Mouse (Mus musculus): ENCODE results near the gene Fbxo44. TPM values are rescaled to one million over a fixed set of nuclear protein-coding genes. Genes with fewer than 3 reads are reported as not detected.

Gene Fbxo44
- polyA plus RNA-seq, 1 experiment from 2014 or later = 6.5 TPM

GRCm38 (mm10) chr4:148158436-148159348 is 1.6 kb downstream of the Fbxo44 start:
- Histone ChIP-seq H3K36me3 (ENCODE audit: control insufficient read depth, insufficient read depth, low read length) (no peaks in the 10 kb centered on the region), H3K9ac (ENCODE audit: low read length) (peak overlapping the region; percentile 79), H3K4me1 (ENCODE audit: control insufficient read depth, insufficient read depth, low read length) (peaks cover 5% of the 10 kb centered on the region; the same call in 1 of the 2 replicates), H3K9me3 (replicated peaks; ENCODE audit: control insufficient read depth, low read length) (no peaks in the 10 kb centered on the region), H3K27ac (ENCODE audit: low read length) (no peak overlapping the region), H3K27me3 (ENCODE audit: control insufficient read depth, insufficient read depth, low read length) (peaks cover 34% of the 10 kb centered on the region), H3K4me3 (replicated peaks; ENCODE audit: low read length) (peak overlapping the region; percentile 65), H3K4me2 (ENCODE audit: low read depth, low read length) (peak overlapping the region; percentile 99)
- WGBS = 37% methylated on average over 27 of the region's 27 CpGs
- ATAC-seq (ENCODE audit: insufficient read depth, low FRiP score) = no peak

GRCm38 (mm10) chr4:148154982-148155381 is 5.3 kb downstream of the Fbxo44 start:
- WGBS = 60% methylated on average over 3 of the region's 3 CpGs
- no peak overlapping the region for H3K4me2 ChIP-seq (ENCODE audit: low read depth, low read length)
- H3K9ac ChIP-seq (ENCODE audit: low read length) = no peak overlapping the region
- no peak for ATAC-seq (ENCODE audit: insufficient read depth, low FRiP score)
- no peak overlapping the region for H3K27ac ChIP-seq (ENCODE audit: low read length)
- no peaks in the 10 kb centered on the region; the same call in 1 of the 2 replicates for H3K27me3 ChIP-seq (ENCODE audit: control insufficient read depth, insufficient read depth, low read length)
- no peak overlapping the region for H3K4me3 ChIP-seq (replicated peaks; ENCODE audit: low read length)
- H3K9me3 ChIP-seq (replicated peaks; ENCODE audit: control insufficient read depth, low read length) = no peaks in the 10 kb centered on the region
- H3K36me3 ChIP-seq (ENCODE audit: control insufficient read depth, insufficient read depth, low read length) = no peaks in the 10 kb centered on the region
- peaks cover 5% of the 10 kb centered on the region; the same call in 1 of the 2 replicates for H3K4me1 ChIP-seq (ENCODE audit: control insufficient read depth, insufficient read depth, low read length)

GRCm38 (mm10) chr4:148154006-148154405 is 6.3 kb downstream of the Fbxo44 start:
- no peaks in the 10 kb centered on the region for H3K27me3 ChIP-seq (ENCODE audit: control insufficient read depth, insufficient read depth, low read length)
- no peak overlapping the region for H3K4me3 ChIP-seq (replicated peaks; ENCODE audit: low read length)
- H3K9me3 ChIP-seq (replicated peaks; ENCODE audit: control insufficient read depth, low read length) = no peaks in the 10 kb centered on the region
- H3K4me1 ChIP-seq (ENCODE audit: control insufficient read depth, insufficient read depth, low read length) = peaks cover 2% of the 10 kb centered on the region; the same call in 1 of the 2 replicates
- ATAC-seq (ENCODE audit: insufficient read depth, low FRiP score) = no peak
- H3K27ac ChIP-seq (ENCODE audit: low read length) = no peak overlapping the region
- 91% methylated on average over 4 of the region's 4 CpGs for WGBS
- no peaks in the 10 kb centered on the region for H3K36me3 ChIP-seq (ENCODE audit: control insufficient read depth, insufficient read depth, low read length)
- H3K4me2 ChIP-seq (ENCODE audit: low read depth, low read length) = no peak overlapping the region
- no peak overlapping the region for H3K9ac ChIP-seq (ENCODE audit: low read length)

- H3K4me1 ChIP-seq (ENCODE audit: control insufficient read depth, insufficient read depth, low read length) = no peaks in the 10 kb centered on the region
- no peak overlapping the region for H3K4me2 ChIP-seq (ENCODE audit: low read depth, low read length)
- H3K36me3 ChIP-seq (ENCODE audit: control insufficient read depth, insufficient read depth, low read length) = no peaks in the 10 kb centered on the region
- 0 out of 2 replicates have a peak overlapping the region, but pooled peaks have one; percentile 33 for H3K9ac ChIP-seq (ENCODE audit: low read length)
- no peaks in the 10 kb centered on the region for H3K9me3 ChIP-seq (replicated peaks; ENCODE audit: control insufficient read depth, low read length)
- H3K27me3 ChIP-seq (ENCODE audit: control insufficient read depth, insufficient read depth, low read length) = no peaks in the 10 kb centered on the region
- no peak overlapping the region for H3K4me3 ChIP-seq (replicated peaks; ENCODE audit: low read length)
- no peak for ATAC-seq (ENCODE audit: insufficient read depth, low FRiP score)
- H3K27ac ChIP-seq (ENCODE audit: low read length) = no peak overlapping the region
- WGBS = 80% methylated on average over 5 of the region's 5 CpGs
Observed at GRCm38 (mm10) chr4:148152547-148152946, 7.7 kb downstream of the Fbxo44 start.

- peak; percentile 89 for ATAC-seq (ENCODE audit: insufficient read depth, low FRiP score)
- Histone ChIP-seq H3K4me2 (ENCODE audit: low read depth, low read length) (peak within 1 kb of the TSS; percentile 94), H3K27me3 (ENCODE audit: control insufficient read depth, insufficient read depth, low read length) (no peaks in the 10 kb centered on the region), H3K36me3 (ENCODE audit: control insufficient read depth, insufficient read depth, low read length) (no peaks in the 10 kb centered on the region), H3K4me3 (replicated peaks; ENCODE audit: low read length) (peak within 1 kb of the TSS; percentile 69), H3K9ac (ENCODE audit: low read length) (peak within 1 kb of the TSS; percentile 84), H3K4me1 (ENCODE audit: control insufficient read depth, insufficient read depth, low read length) (no peaks in the 10 kb centered on the region), H3K9me3 (replicated peaks; ENCODE audit: control insufficient read depth, low read length) (no peaks in the 10 kb centered on the region), H3K27ac (ENCODE audit: low read length) (peak within 1 kb of the TSS; percentile 89)
- WGBS = under 1% methylated on average over 54 of the region's 67 CpGs
Observed at GRCm38 (mm10) chr4:148151267-148152168, 8.8 kb downstream of the Fbxo44 start, which contains the start of gene Fbxo6. Gene Fbxo6 (minus strand): TSS chr4:148152140.

GRCm38 (mm10) chr4:148150953-148151266 is 9.4 kb downstream of the Fbxo44 start:
- Histone ChIP-seq H3K36me3 (ENCODE audit: control insufficient read depth, insufficient read depth, low read length) (no peaks in the 10 kb centered on the region), H3K4me2 (ENCODE audit: low read depth, low read length) (peak overlapping the region; percentile 94), H3K9me3 (replicated peaks; ENCODE audit: control insufficient read depth, low read length) (no peaks in the 10 kb centered on the region), H3K27ac (ENCODE audit: low read length) (peak overlapping the region; percentile 89; the same call in 1 of the 2 replicates), H3K4me3 (replicated peaks; ENCODE audit: low read length) (peak overlapping the region; percentile 69), H3K9ac (ENCODE audit: low read length) (peak overlapping the region; percentile 84), H3K4me1 (ENCODE audit: control insufficient read depth, insufficient read depth, low read length) (no peaks in the 10 kb centered on the region), H3K27me3 (ENCODE audit: control insufficient read depth, insufficient read depth, low read length) (no peaks in the 10 kb centered on the region)
- peak; percentile 31; the same call in 1 of the 2 replicates for ATAC-seq (ENCODE audit: insufficient read depth, low FRiP score)
- WGBS = 23% methylated on average over 3 of the region's 3 CpGs

GRCm38 (mm10) chr4:148150242-148150641 is 10.0 kb downstream of the Fbxo44 start:
- Histone ChIP-seq H3K27me3 (ENCODE audit: control insufficient read depth, insufficient read depth, low read length) (no peaks in the 10 kb centered on the region), H3K9ac (ENCODE audit: low read length) (no peak overlapping the region), H3K9me3 (replicated peaks; ENCODE audit: control insufficient read depth, low read length) (no peaks in the 10 kb centered on the region), H3K27ac (ENCODE audit: low read length) (peak overlapping the region; percentile 39; the same call in 1 of the 2 replicates), H3K36me3 (ENCODE audit: control insufficient read depth, insufficient read depth, low read length) (no peaks in the 10 kb centered on the region), H3K4me3 (replicated peaks; ENCODE audit: low read length) (no peak overlapping the region), H3K4me1 (ENCODE audit: control insufficient read depth, insufficient read depth, low read length) (no peaks in the 10 kb centered on the region), H3K4me2 (ENCODE audit: low read depth, low read length) (no peak overlapping the region)
- no peak for ATAC-seq (ENCODE audit: insufficient read depth, low FRiP score)
- 55% methylated on average over 7 of the region's 7 CpGs for WGBS

GRCm38 (mm10) chr4:148149540-148149939 is 10.7 kb downstream of the Fbxo44 start:
- Histone ChIP-seq H3K36me3 (ENCODE audit: control insufficient read depth, insufficient read depth, low read length) (no peaks in the 10 kb centered on the region), H3K4me3 (replicated peaks; ENCODE audit: low read length) (no peak overlapping the region), H3K4me2 (ENCODE audit: low read depth, low read length) (no peak overlapping the region), H3K9ac (ENCODE audit: low read length) (no peak overlapping the region), H3K9me3 (replicated peaks; ENCODE audit: control insufficient read depth, low read length) (no peaks in the 10 kb centered on the region), H3K4me1 (ENCODE audit: control insufficient read depth, insufficient read depth, low read length) (no peaks in the 10 kb centered on the region), H3K27ac (ENCODE audit: low read length) (no peak overlapping the region), H3K27me3 (ENCODE audit: control insufficient read depth, insufficient read depth, low read length) (no peaks in the 10 kb centered on the region)
- no peak for ATAC-seq (ENCODE audit: insufficient read depth, low FRiP score)
- 62% methylated on average over 12 of the region's 12 CpGs for WGBS

All from stomach, embryonic 16.5 days (tissue).